ENCODE assay signal across 41 mouse cellular contexts in genomic region chr4:63659086-63659485, GRCm38 (mm10). TPM values are rescaled to one million over a fixed set of nuclear protein-coding genes. Genes with fewer than 3 reads are reported as not detected.
DNase-seq lines count a peak whose midpoint lies in the region; ATAC-seq and TF ChIP-seq lines count a peak whose summit lies in the region.
"Had no signal": no experiment of that assay in that cellular context is flagged by ENCODE, and none has a peak within 500 bp of the region (broad histone marks: within the 10 kb centered on the region; RNA-seq: fewer than 3 reads in every experiment).

No protein-coding gene starts in this region.

- no peaks in the 10 kb centered on the region for H3K9me3 ChIP-seq in forebrain, embryonic 10.5 days
- H3K9me3 ChIP-seq in forebrain, postnatal 0 days (ENCODE audit: low read length): no peaks in the 10 kb centered on the region
- H3K9me3 ChIP-seq in midbrain, embryonic 12.5 days: no peaks in the 10 kb centered on the region
- no peaks in the 10 kb centered on the region for H3K9me3 ChIP-seq in midbrain, embryonic 15.5 days
- H3K9me3 ChIP-seq: heart, embryonic 13.5 days; limb, embryonic 10.5 days; limb, embryonic 15.5 days; liver, embryonic 13.5 days; midbrain, embryonic 13.5 days had no signal

- WGBS in forebrain, embryonic 10.5 days: 10% methylated on average over 4 of the region's 4 CpGs
- WGBS in forebrain, postnatal 0 days: 6% methylated on average over 4 of the region's 4 CpGs
- 23% methylated on average over 4 of the region's 4 CpGs for WGBS in midbrain, embryonic 12.5 days
- WGBS in midbrain, embryonic 15.5 days: 25% methylated on average over 4 of the region's 4 CpGs

- no peak for TF ChIP-seq POLR2A in myocyte (IDR thresholded peaks at IDR 0.05; ENCODE audit: insufficient read length, low read depth)

- no peak overlapping the region for H3K27ac ChIP-seq in forebrain, embryonic 10.5 days
- no peak overlapping the region for H3K27ac ChIP-seq in forebrain, postnatal 0 days (ENCODE audit: low read depth, low read length)
- H3K27ac ChIP-seq in midbrain, embryonic 12.5 days (replicated peaks): no peak overlapping the region
- H3K27ac ChIP-seq in midbrain, embryonic 15.5 days: no peak overlapping the region
- H3K27ac ChIP-seq: heart, embryonic 13.5 days; limb, embryonic 10.5 days; limb, embryonic 15.5 days; liver, embryonic 13.5 days; midbrain, embryonic 13.5 days had no signal

- peak; percentile 15 for DNase-seq in forebrain, embryonic 10.5 days (ENCODE audit: extremely low spot score, low spot score)
- DNase-seq in forebrain, postnatal 0 days: no peak
- DNase-seq: adrenal gland, postnatal 25 days; cerebellum, adult 11-12 months; cerebellum, adult 9-11 months; heart, postnatal 10 days; kidney, adult 9 months; kidney, postnatal 10 days; layer of hippocampus, postnatal 36 days; liver, embryonic 13.5 days; lung, adult 18-20 months; right cerebral cortex, postnatal 4 days had no signal

- no peaks in the 10 kb centered on the region for H3K79me2 ChIP-seq in myocyte (ENCODE audit: control insufficient read depth, insufficient read depth)

- H3K36me3 ChIP-seq in forebrain, embryonic 10.5 days (replicated peaks): no peaks in the 10 kb centered on the region
- no peaks in the 10 kb centered on the region for H3K36me3 ChIP-seq in forebrain, postnatal 0 days (ENCODE audit: insufficient read depth)
- no peaks in the 10 kb centered on the region for H3K36me3 ChIP-seq in midbrain, embryonic 12.5 days
- no peaks in the 10 kb centered on the region for H3K36me3 ChIP-seq in midbrain, embryonic 15.5 days (replicated peaks)
- H3K36me3 ChIP-seq in myocyte (ENCODE audit: control insufficient read depth, insufficient read depth): no peaks in the 10 kb centered on the region
- H3K36me3 ChIP-seq: heart, embryonic 13.5 days; limb, embryonic 10.5 days; limb, embryonic 15.5 days; liver, embryonic 13.5 days; midbrain, embryonic 13.5 days had no signal

- peaks cover 24% of the 10 kb centered on the region for H3K27me3 ChIP-seq in forebrain, embryonic 10.5 days (ENCODE audit: poor library complexity, severe bottlenecking)
- H3K27me3 ChIP-seq in forebrain, postnatal 0 days (ENCODE audit: insufficient read depth, low read length): no peaks in the 10 kb centered on the region
- H3K27me3 ChIP-seq in midbrain, embryonic 12.5 days: no peaks in the 10 kb centered on the region
- H3K27me3 ChIP-seq in midbrain, embryonic 15.5 days (replicated peaks): no peaks in the 10 kb centered on the region
- H3K27me3 ChIP-seq in myocyte (ENCODE audit: control insufficient read depth, insufficient read depth, insufficient read length): no peaks in the 10 kb centered on the region
- H3K27me3 ChIP-seq: limb, embryonic 15.5 days; liver, embryonic 13.5 days; midbrain, embryonic 13.5 days had no signal

- no peak for TF ChIP-seq CTCF in forebrain, postnatal 0 days (IDR thresholded peaks at IDR 0.05; ENCODE audit: low read depth)

- H3K9ac ChIP-seq in forebrain, postnatal 0 days: no peak overlapping the region
- H3K9ac ChIP-seq in midbrain, embryonic 12.5 days (replicated peaks): no peak overlapping the region
- H3K9ac ChIP-seq in midbrain, embryonic 15.5 days: no peak overlapping the region
- H3K9ac ChIP-seq: heart, embryonic 13.5 days; limb, embryonic 15.5 days; liver, embryonic 13.5 days; midbrain, embryonic 13.5 days had no signal

- H3K4me1 ChIP-seq in forebrain, embryonic 10.5 days: peaks cover 27% of the 10 kb centered on the region
- H3K4me1 ChIP-seq in forebrain, postnatal 0 days (ENCODE audit: insufficient read depth): no peaks in the 10 kb centered on the region
- 0 out of 2 replicates have a peak, but pooled peaks cover 2% of the 10 kb centered on the region for H3K4me1 ChIP-seq in midbrain, embryonic 12.5 days
- no peaks in the 10 kb centered on the region for H3K4me1 ChIP-seq in midbrain, embryonic 15.5 days
- H3K4me1 ChIP-seq: heart, embryonic 13.5 days; limb, embryonic 10.5 days; limb, embryonic 15.5 days; liver, embryonic 13.5 days; midbrain, embryonic 13.5 days had no signal

- no peak overlapping the region for H3ac ChIP-seq in myocyte (ENCODE audit: control insufficient read depth, insufficient read length)

- ATAC-seq in forebrain, postnatal 0 days: no peak
- 0 out of 2 replicates have a peak, but pooled peaks have one; percentile 19 for ATAC-seq in midbrain, embryonic 12.5 days (ENCODE audit: low FRiP score, low read depth)
- ATAC-seq in midbrain, embryonic 15.5 days (replicated peaks): no peak
- ATAC-seq in erythroid progenitor cell, adult 5-6 weeks (replicated peaks; ENCODE audit: low FRiP score, poor library complexity, severe bottlenecking): no peak
- no peak for ATAC-seq in activated CD4-positive, CD25-positive, alpha-beta regulatory T cell, adult 4 months
- no peak for ATAC-seq in inflammation-experienced regulatory T-cells, adult 6 months
- ATAC-seq: forebrain, embryonic 16.5 days; intestine, postnatal 0 days; lung, postnatal 0 days; midbrain, embryonic 13.5 days had no signal

- no peak overlapping the region for H3K4me3 ChIP-seq in forebrain, embryonic 10.5 days
- no peak overlapping the region for H3K4me3 ChIP-seq in forebrain, postnatal 0 days (ENCODE audit: low read depth, low read length)
- H3K4me3 ChIP-seq in midbrain, embryonic 12.5 days: no peak overlapping the region
- H3K4me3 ChIP-seq in midbrain, embryonic 15.5 days: no peak overlapping the region
- no peak overlapping the region for H3K4me3 ChIP-seq in myocyte
- H3K4me3 ChIP-seq: heart, embryonic 13.5 days; limb, embryonic 10.5 days; limb, embryonic 15.5 days; liver, embryonic 13.5 days; midbrain, embryonic 13.5 days had no signal

- H3K4me2 ChIP-seq in forebrain, postnatal 0 days (ENCODE audit: low read depth): no peak overlapping the region
- no peak overlapping the region for H3K4me2 ChIP-seq in midbrain, embryonic 12.5 days (replicated peaks)
- H3K4me2 ChIP-seq in midbrain, embryonic 15.5 days: no peak overlapping the region
- H3K4me2 ChIP-seq in myocyte (ENCODE audit: low read depth): peak overlapping the region; percentile 73
- H3K4me2 ChIP-seq: heart, embryonic 13.5 days; limb, embryonic 15.5 days; liver, embryonic 13.5 days; midbrain, embryonic 13.5 days had no signal

TF ChIP-seq in myocyte, 11 proteins besides CTCF, POLR2A, EP300 and RAD21 (continues in another document):
- TF ChIP-seq E2F4 (IDR thresholded peaks at IDR 0.05; ENCODE audit: insufficient read depth): no peak
- no peak for TF ChIP-seq CEBPB (IDR thresholded peaks at IDR 0.05; ENCODE audit: insufficient read depth, poor library complexity, severe bottlenecking)
- TF ChIP-seq SRF (IDR thresholded peaks at IDR 0.05; ENCODE audit: control insufficient read depth, insufficient read length, low read depth): no peak
- TF ChIP-seq MAX (IDR thresholded peaks at IDR 0.05; ENCODE audit: low read depth): no peak
- TF ChIP-seq USF1 (IDR thresholded peaks at IDR 0.05; ENCODE audit: low read depth): no peak
- TF ChIP-seq TCF12 (IDR thresholded peaks at IDR 0.05; ENCODE audit: insufficient read depth, poor library complexity, severe bottlenecking): no peak
- no peak for TF ChIP-seq MYOG (IDR thresholded peaks at IDR 0.05; ENCODE audit: control insufficient read depth in 1 of 3, insufficient read depth in 1 of 3, insufficient read length in 2 of 3, low read depth in 2 of 3)
- TF ChIP-seq TCF3 (IDR thresholded peaks at IDR 0.05; ENCODE audit: insufficient read length, low read depth): no peak

RNA-seq across cellular contexts. Expression of gene Gm11214, which starts 4.1 kb away (rescaled TPM):
- not detected in 2 replicates for polyA plus RNA-seq in forebrain, embryonic 10.5 days (2016; fragmentation: Nextera tagmentation; extraction: Ambion mirVana)
- total RNA-seq in forebrain, postnatal 0 days (2014; rRNA removed): not detected in 2 replicates
- polyA plus RNA-seq in forebrain, postnatal 0 days (2015; fragmentation: Nextera tagmentation; extraction: Ambion mirVana): not detected in 2 replicates
- polyA plus RNA-seq in midbrain, embryonic 12.5 days (2016; fragmentation: Nextera tagmentation; extraction: Ambion mirVana): not detected in 2 replicates
- not detected in 2 replicates for polyA plus RNA-seq in midbrain, embryonic 15.5 days (2015; fragmentation: Nextera tagmentation; extraction: Ambion mirVana)
- polyA plus RNA-seq in myocyte (2012; fragmentation: generic; extraction: Trizol): not detected
- total RNA-seq in erythroid progenitor cell, adult 5-6 weeks (2015; ENCODE audit: low replicate concordance): not detected in 2 replicates
- total RNA-seq in erythroid progenitor cell, adult 5-6 weeks (2017; ENCODE audit: low replicate concordance): not detected in 2 replicates
- not detected for polyA plus RNA-seq in activated CD4-positive, CD25-positive, alpha-beta regulatory T cell, adult 4 months (2017; shearing (Covaris generic))
- polyA plus RNA-seq in inflammation-experienced regulatory T-cells, adult 6 months (2017; shearing (Covaris generic)): not detected
- total RNA-seq: adrenal gland, adult 18-20 months; adrenal gland, postnatal 25 days; gastrocnemius, adult 8-10 months; gastrocnemius, postnatal 4 days; heart, adult 8-10 months; heart, postnatal 10 days; hematopoietic stem cell, adult 5-6 weeks; layer of hippocampus, postnatal 36 days; left cerebral cortex, postnatal 10 days; monocyte, adult 5-6 weeks; neutrophil, adult 5-6 weeks had no signal
- polyA plus RNA-seq: embryonic facial prominence, embryonic 11.5 days; forebrain, embryonic 11.5 days; forebrain, embryonic 16.5 days; heart, embryonic 13.5 days; intestine, postnatal 0 days; large intestine, adult 2 months; limb, embryonic 10.5 days; limb, embryonic 15.5 days; liver, embryonic 13.5 days; lung, postnatal 0 days; midbrain, embryonic 13.5 days; neural tube, embryonic 11.5 days; spleen, adult 2 months; stomach, embryonic 14.5 days; testis, adult 2 months; thymus, postnatal 0 days had no signal

RNA-seq across cellular contexts. Expression of gene Tex48, which starts 36.9 kb away (rescaled TPM):
- not detected in 2 replicates for polyA plus RNA-seq in forebrain, embryonic 10.5 days (2016; fragmentation: Nextera tagmentation; extraction: Ambion mirVana)
- total RNA-seq in forebrain, postnatal 0 days (2014; rRNA removed): not detected in 2 replicates
- not detected in 2 replicates for polyA plus RNA-seq in forebrain, postnatal 0 days (2015; fragmentation: Nextera tagmentation; extraction: Ambion mirVana)
- not detected in 2 replicates for polyA plus RNA-seq in midbrain, embryonic 12.5 days (2016; fragmentation: Nextera tagmentation; extraction: Ambion mirVana)
- not detected in 2 replicates for polyA plus RNA-seq in midbrain, embryonic 15.5 days (2015; fragmentation: Nextera tagmentation; extraction: Ambion mirVana)
- not detected for polyA plus RNA-seq in myocyte (2012; fragmentation: generic; extraction: Trizol)
- not detected in 2 replicates for total RNA-seq in erythroid progenitor cell, adult 5-6 weeks (2015; ENCODE audit: low replicate concordance)
- total RNA-seq in erythroid progenitor cell, adult 5-6 weeks (2017; ENCODE audit: low replicate concordance): not detected in 2 replicates
- not detected for polyA plus RNA-seq in activated CD4-positive, CD25-positive, alpha-beta regulatory T cell, adult 4 months (2017; shearing (Covaris generic))
- not detected for polyA plus RNA-seq in inflammation-experienced regulatory T-cells, adult 6 months (2017; shearing (Covaris generic))
- total RNA-seq: adrenal gland, adult 18-20 months; adrenal gland, postnatal 25 days; gastrocnemius, adult 8-10 months; gastrocnemius, postnatal 4 days; heart, adult 8-10 months; heart, postnatal 10 days; hematopoietic stem cell, adult 5-6 weeks; layer of hippocampus, postnatal 36 days; left cerebral cortex, postnatal 10 days; monocyte, adult 5-6 weeks; neutrophil, adult 5-6 weeks had no signal
- polyA plus RNA-seq: embryonic facial prominence, embryonic 11.5 days; forebrain, embryonic 11.5 days; forebrain, embryonic 16.5 days; heart, embryonic 13.5 days; intestine, postnatal 0 days; large intestine, adult 2 months; limb, embryonic 10.5 days; limb, embryonic 15.5 days; liver, embryonic 13.5 days; lung, postnatal 0 days; midbrain, embryonic 13.5 days; neural tube, embryonic 11.5 days; spleen, adult 2 months; stomach, embryonic 14.5 days; thymus, postnatal 0 days had no signal

RNA-seq across cellular contexts. Expression of gene Gm11213, which starts 54.0 kb away (rescaled TPM):
- not detected in 2 replicates for polyA plus RNA-seq in forebrain, embryonic 10.5 days (2016; fragmentation: Nextera tagmentation; extraction: Ambion mirVana)
- not detected in 2 replicates for total RNA-seq in forebrain, postnatal 0 days (2014; rRNA removed)
- polyA plus RNA-seq in forebrain, postnatal 0 days (2015; fragmentation: Nextera tagmentation; extraction: Ambion mirVana): not detected in 2 replicates
- not detected in 2 replicates for polyA plus RNA-seq in midbrain, embryonic 12.5 days (2016; fragmentation: Nextera tagmentation; extraction: Ambion mirVana)
- polyA plus RNA-seq in midbrain, embryonic 15.5 days (2015; fragmentation: Nextera tagmentation; extraction: Ambion mirVana): not detected in 2 replicates
- not detected for polyA plus RNA-seq in myocyte (2012; fragmentation: generic; extraction: Trizol)
- total RNA-seq in erythroid progenitor cell, adult 5-6 weeks (2015; ENCODE audit: low replicate concordance): not detected in 2 replicates
- not detected in 2 replicates for total RNA-seq in erythroid progenitor cell, adult 5-6 weeks (2017; ENCODE audit: low replicate concordance)
- polyA plus RNA-seq in activated CD4-positive, CD25-positive, alpha-beta regulatory T cell, adult 4 months (2017; shearing (Covaris generic)): not detected
- not detected for polyA plus RNA-seq in inflammation-experienced regulatory T-cells, adult 6 months (2017; shearing (Covaris generic))
- total RNA-seq: adrenal gland, adult 18-20 months; adrenal gland, postnatal 25 days; gastrocnemius, adult 8-10 months; gastrocnemius, postnatal 4 days; heart, adult 8-10 months; heart, postnatal 10 days; hematopoietic stem cell, adult 5-6 weeks; layer of hippocampus, postnatal 36 days; left cerebral cortex, postnatal 10 days; monocyte, adult 5-6 weeks; neutrophil, adult 5-6 weeks had no signal
- polyA plus RNA-seq: embryonic facial prominence, embryonic 11.5 days; forebrain, embryonic 11.5 days; forebrain, embryonic 16.5 days; heart, embryonic 13.5 days; intestine, postnatal 0 days; large intestine, adult 2 months; limb, embryonic 10.5 days; limb, embryonic 15.5 days; liver, embryonic 13.5 days; lung, postnatal 0 days; midbrain, embryonic 13.5 days; neural tube, embryonic 11.5 days; spleen, adult 2 months; stomach, embryonic 14.5 days; thymus, postnatal 0 days had no signal
